15 mouse cellular contexts compared by ENCODE assay signal in the genomic region with DNA sequence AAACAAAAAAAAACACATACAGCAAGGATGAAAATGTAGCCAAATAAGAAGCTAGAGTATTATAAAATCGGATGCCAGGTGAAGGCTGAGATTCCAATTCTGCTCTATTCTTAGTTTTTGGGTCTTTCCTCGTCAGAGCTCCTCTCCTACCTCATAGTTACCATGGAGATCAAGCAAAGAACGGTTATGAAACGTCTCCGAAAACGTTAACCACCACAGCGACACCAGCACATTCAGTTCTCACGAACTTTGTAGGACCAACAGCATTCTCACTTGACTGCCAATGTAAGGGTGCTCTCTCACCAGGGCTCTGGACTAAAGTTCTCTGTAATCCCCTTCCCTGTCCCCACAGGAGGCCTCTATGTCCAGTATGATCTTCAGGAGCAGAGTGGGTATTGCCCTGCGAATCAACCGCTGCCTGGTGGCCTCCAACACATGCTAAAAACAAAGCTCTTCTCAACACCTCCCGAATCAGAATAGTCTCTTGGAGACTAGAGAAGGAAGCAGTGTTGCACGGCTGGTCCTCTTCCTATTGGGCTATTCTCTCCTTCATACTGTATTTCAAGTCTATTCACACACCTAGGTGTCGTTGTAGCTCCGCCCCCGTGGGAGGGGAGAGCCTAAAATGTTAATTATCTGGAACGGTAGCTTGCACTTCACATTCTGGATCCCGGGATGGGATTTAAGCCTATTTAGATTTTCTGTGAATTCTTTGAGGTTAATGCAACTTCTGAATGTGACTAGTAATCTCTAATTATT. TPM values are rescaled to one million over a fixed set of nuclear protein-coding genes. Genes with fewer than 3 reads are reported as not detected.
DNase-seq lines count a peak whose midpoint lies in the region; ATAC-seq and TF ChIP-seq lines count a peak whose summit lies in the region.
"Had no signal": no experiment of that assay in that cellular context is flagged by ENCODE, and none has a peak within 500 bp of the region (broad histone marks: within the 10 kb centered on the region; RNA-seq: fewer than 3 reads in every experiment).

No protein-coding gene starts in this region.

- TF ChIP-seq CTCF in lung, postnatal 0 days (IDR thresholded peaks at IDR 0.05) = no peak
- TF ChIP-seq CTCF in midbrain, postnatal 0 days (IDR thresholded peaks at IDR 0.05) = no peak

- DNase-seq in heart, adult 18-20 months = no peak
- no peak for DNase-seq in lung, postnatal 0 days (ENCODE audit: low spot score)
- DNase-seq in midbrain, postnatal 0 days (ENCODE audit: low spot score) = no peak
- DNase-seq in Muller cell, postnatal 12 days (ENCODE audit: inconsistent ontology term) = no peak
- no peak for DNase-seq in retina, embryonic 14.5 days (ENCODE audit: low spot score)
- DNase-seq: adrenal gland, postnatal 14 days; cerebellum, adult 9-10 months; heart, postnatal 14 days had no signal

- WGBS in heart, embryonic 13.5 days = 17% methylated on average over 17 of the region's 17 CpGs
- WGBS in lung, embryonic 15.5 days = 22% methylated on average over 17 of the region's 17 CpGs
- WGBS in lung, postnatal 0 days = 22% methylated on average over 17 of the region's 17 CpGs
- WGBS in intestine, embryonic 16.5 days = 33% methylated on average over 17 of the region's 17 CpGs
- WGBS in midbrain, postnatal 0 days = 19% methylated on average over 17 of the region's 17 CpGs

- H3K4me3 ChIP-seq in heart, embryonic 13.5 days = peak overlapping the region; percentile 9; the same call in 1 of the 2 replicates
- H3K4me3 ChIP-seq in lung, embryonic 15.5 days = no peak overlapping the region
- H3K4me3 ChIP-seq in lung, postnatal 0 days (ENCODE audit: low read depth, low read length) = no peak overlapping the region
- no peak overlapping the region; the same call in 1 of the 2 replicates for H3K4me3 ChIP-seq in intestine, embryonic 16.5 days (ENCODE audit: low read length)
- no peak overlapping the region for H3K4me3 ChIP-seq in midbrain, postnatal 0 days (ENCODE audit: low read depth, low read length)
- H3K4me3 ChIP-seq: megakaryocyte, embryonic 14.5 days had no signal

- no peak for ATAC-seq in heart, embryonic 13.5 days (ENCODE audit: extremely low read depth, insufficient number of reproducible peaks, low FRiP score, low TSS enrichment)
- ATAC-seq in lung, embryonic 15.5 days (ENCODE audit: borderline replicate concordance, extremely low read depth, low FRiP score, low TSS enrichment) = no peak
- no peak for ATAC-seq in lung, postnatal 0 days
- ATAC-seq in intestine, embryonic 16.5 days = no peak
- ATAC-seq in midbrain, postnatal 0 days (ENCODE audit: low FRiP score) = no peak
- ATAC-seq: forebrain, embryonic 16.5 days had no signal

- no peak for TF ChIP-seq EP300 in lung, postnatal 0 days (IDR thresholded peaks at IDR 0.05)

- H3K27ac ChIP-seq in heart, embryonic 13.5 days (replicated peaks) = no peak overlapping the region
- no peak overlapping the region for H3K27ac ChIP-seq in lung, embryonic 15.5 days
- H3K27ac ChIP-seq in lung, postnatal 0 days (ENCODE audit: low read length) = no peak overlapping the region
- H3K27ac ChIP-seq in intestine, embryonic 16.5 days (ENCODE audit: low read length) = no peak overlapping the region
- H3K27ac ChIP-seq in midbrain, postnatal 0 days (ENCODE audit: low read depth, low read length) = no peak overlapping the region

- H3K4me2 ChIP-seq in heart, embryonic 13.5 days = peak overlapping the region; percentile 50
- H3K4me2 ChIP-seq in lung, embryonic 15.5 days = peak overlapping the region; percentile 33
- H3K4me2 ChIP-seq in lung, postnatal 0 days (replicated peaks; ENCODE audit: low read depth, low read length) = no peak overlapping the region
- peak overlapping the region; percentile 35 for H3K4me2 ChIP-seq in intestine, embryonic 16.5 days (ENCODE audit: low read depth, low read length)
- H3K4me2 ChIP-seq in midbrain, postnatal 0 days (ENCODE audit: low read depth, low read length, poor library complexity, severe bottlenecking) = peak overlapping the region; percentile 12; the same call in 1 of the 2 replicates

- H3K27me3 ChIP-seq in heart, embryonic 13.5 days (replicated peaks) = peaks cover 69% of the 10 kb centered on the region
- H3K27me3 ChIP-seq in lung, embryonic 15.5 days = peaks cover 32% of the 10 kb centered on the region
- peaks cover 5% of the 10 kb centered on the region; the same call in 1 of the 2 replicates for H3K27me3 ChIP-seq in lung, postnatal 0 days (replicated peaks; ENCODE audit: insufficient read depth, low read length)
- H3K27me3 ChIP-seq in intestine, embryonic 16.5 days (replicated peaks; ENCODE audit: control insufficient read depth, insufficient read depth, low read length) = no peaks in the 10 kb centered on the region; the same call in 1 of the 2 replicates
- peaks cover 54% of the 10 kb centered on the region for H3K27me3 ChIP-seq in midbrain, postnatal 0 days (ENCODE audit: insufficient read depth, low read length)

- H3K9me3 ChIP-seq in heart, embryonic 13.5 days = no peaks in the 10 kb centered on the region
- H3K9me3 ChIP-seq in lung, embryonic 15.5 days = no peaks in the 10 kb centered on the region
- no peaks in the 10 kb centered on the region for H3K9me3 ChIP-seq in lung, postnatal 0 days (ENCODE audit: low read length)
- no peaks in the 10 kb centered on the region for H3K9me3 ChIP-seq in intestine, embryonic 16.5 days (ENCODE audit: control insufficient read depth, low read length)
- H3K9me3 ChIP-seq in midbrain, postnatal 0 days (ENCODE audit: low read length) = no peaks in the 10 kb centered on the region
- H3K9me3 ChIP-seq: megakaryocyte, embryonic 14.5 days had no signal

- peak overlapping the region; percentile 47 for H3K9ac ChIP-seq in heart, embryonic 13.5 days
- H3K9ac ChIP-seq in lung, embryonic 15.5 days = no peak overlapping the region
- H3K9ac ChIP-seq in lung, postnatal 0 days (replicated peaks; ENCODE audit: low read depth) = no peak overlapping the region
- no peak overlapping the region for H3K9ac ChIP-seq in intestine, embryonic 16.5 days (ENCODE audit: low read depth, low read length)
- no peak overlapping the region for H3K9ac ChIP-seq in midbrain, postnatal 0 days (replicated peaks; ENCODE audit: low read length, poor library complexity, severe bottlenecking)

- peaks cover 34% of the 10 kb centered on the region for H3K4me1 ChIP-seq in heart, embryonic 13.5 days
- H3K4me1 ChIP-seq in lung, embryonic 15.5 days = peaks cover 20% of the 10 kb centered on the region; the same call in 1 of the 2 replicates
- H3K4me1 ChIP-seq in lung, postnatal 0 days (ENCODE audit: insufficient read depth, low read depth, low read length) = peaks cover 4% of the 10 kb centered on the region
- H3K4me1 ChIP-seq in intestine, embryonic 16.5 days (ENCODE audit: control insufficient read depth, insufficient read depth, low read length) = peaks cover 26% of the 10 kb centered on the region
- H3K4me1 ChIP-seq in midbrain, postnatal 0 days (ENCODE audit: insufficient read depth, low read length) = 0 out of 2 replicates have a peak, but pooled peaks cover 5% of the 10 kb centered on the region

- no peaks in the 10 kb centered on the region for H3K36me3 ChIP-seq in heart, embryonic 13.5 days
- no peaks in the 10 kb centered on the region for H3K36me3 ChIP-seq in lung, embryonic 15.5 days
- H3K36me3 ChIP-seq in lung, postnatal 0 days (ENCODE audit: insufficient read depth, low read length) = no peaks in the 10 kb centered on the region
- no peaks in the 10 kb centered on the region for H3K36me3 ChIP-seq in intestine, embryonic 16.5 days (ENCODE audit: control insufficient read depth, insufficient read depth, low read length)
- H3K36me3 ChIP-seq in midbrain, postnatal 0 days (ENCODE audit: insufficient read depth, low read length) = no peaks in the 10 kb centered on the region

RNA-seq across cellular contexts. Expression of gene Tmem174, which starts 50.2 kb away (rescaled TPM):
- polyA plus RNA-seq in heart, embryonic 13.5 days (2015; fragmentation: Nextera tagmentation; extraction: Ambion mirVana) = not detected in 2 replicates
- not detected for total RNA-seq in heart, adult 18-20 months (2021)
- 0.09 TPM in 1 of 2 replicates, not detected in the other for polyA plus RNA-seq in lung, embryonic 15.5 days (2015; fragmentation: Nextera tagmentation; extraction: Ambion mirVana)
- 0.05 TPM in 1 of 2 replicates, not detected in the other for polyA plus RNA-seq in lung, postnatal 0 days (2015; fragmentation: Nextera tagmentation; extraction: Ambion mirVana)
- 0.07 and 0.10 TPM in 2 replicates for polyA plus RNA-seq in intestine, embryonic 16.5 days (2015; fragmentation: Nextera tagmentation; extraction: Ambion mirVana)
- total RNA-seq in midbrain, postnatal 0 days (2014; rRNA removed) = not detected in 2 replicates
- not detected in 2 replicates for polyA plus RNA-seq in midbrain, postnatal 0 days (2015; fragmentation: Nextera tagmentation; extraction: Ambion mirVana)
- total RNA-seq: adrenal gland, postnatal 14 days; heart, postnatal 14 days had no signal
- polyA plus RNA-seq: forebrain, embryonic 16.5 days; limb, embryonic 14.5 days; thymus, postnatal 0 days had no signal
